Comparison of ENCODE assay signal across 9 mouse cellular contexts in the genomic region with DNA sequence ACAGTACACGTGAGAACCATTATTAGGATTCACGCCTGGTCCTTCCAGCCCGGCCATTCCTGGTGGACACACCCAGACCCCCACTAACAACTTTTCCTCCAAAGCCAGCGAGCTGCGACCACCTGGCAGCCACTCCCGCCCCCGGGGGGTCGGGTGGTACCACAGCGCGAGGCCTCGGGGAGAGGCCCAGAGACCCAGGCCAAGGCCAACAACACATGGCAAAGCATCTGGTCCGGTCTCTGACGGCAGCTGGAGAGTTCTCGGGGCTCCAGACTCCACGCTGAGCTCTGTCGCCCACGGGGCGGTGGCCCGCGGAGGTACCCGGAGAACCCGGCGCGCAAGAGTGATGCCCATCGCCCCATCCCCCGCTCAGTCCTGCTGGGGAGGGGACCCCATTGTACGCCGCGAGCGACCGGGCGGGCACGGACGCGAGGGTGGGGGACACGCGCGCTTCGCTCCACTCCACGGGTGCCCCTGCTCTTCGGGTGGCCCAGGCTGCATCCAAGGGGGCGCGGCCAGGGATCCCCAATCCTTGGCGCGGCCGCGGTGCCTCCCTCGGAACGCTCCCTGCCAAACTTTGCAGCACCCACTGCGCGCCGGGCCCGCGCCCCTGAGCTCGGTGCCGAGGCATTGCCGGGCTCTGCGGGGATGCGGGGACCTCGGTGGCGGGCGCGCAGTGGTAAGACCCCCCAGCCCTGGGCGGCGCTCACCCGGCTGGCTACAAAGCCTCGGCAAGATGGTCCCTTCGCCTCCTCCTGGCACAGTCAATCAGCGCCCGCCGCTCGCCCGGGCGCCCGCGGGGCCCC. TPM values are rescaled to one million over a fixed set of nuclear protein-coding genes. Genes with fewer than 3 reads are reported as not detected.
DNase-seq lines count a peak whose midpoint lies in the region; ATAC-seq and TF ChIP-seq lines count a peak whose summit lies in the region.
"Had no signal": no experiment of that assay in that cellular context is flagged by ENCODE, and none has a peak within 500 bp of the region (broad histone marks: within the 10 kb centered on the region; RNA-seq: fewer than 3 reads in every experiment).

No protein-coding gene starts in this region.

- H3K27ac ChIP-seq in heart, embryonic 10.5 days, result peak overlapping the region; percentile 92
- peak overlapping the region; percentile 97 for H3K27ac ChIP-seq in forebrain, embryonic 11.5 days (ENCODE audit: low read depth, low read length)
- H3K27ac ChIP-seq in limb, embryonic 11.5 days (replicated peaks; ENCODE audit: low read depth, low read length), result peak overlapping the region; percentile 68; the same call in 1 of the 2 replicates
- H3K27ac ChIP-seq in olfactory bulb, adult 2 months (ENCODE audit: insufficient read depth, low read depth, low read length), result no peak overlapping the region

- no peak for TF ChIP-seq POLR2A in olfactory bulb, adult 2 months (IDR thresholded peaks at IDR 0.05; ENCODE audit: insufficient read depth, low read depth, low read length)

- ATAC-seq in forebrain, embryonic 11.5 days (replicated peaks; ENCODE audit: low FRiP score), result peak; percentile 9; the same call in 1 of the 2 replicates
- no peak for ATAC-seq in limb, embryonic 11.5 days (ENCODE audit: insufficient number of reproducible peaks, low FRiP score, low TSS enrichment, low read depth)

- no peaks in the 10 kb centered on the region for H3K36me3 ChIP-seq in heart, embryonic 10.5 days
- H3K36me3 ChIP-seq in forebrain, embryonic 11.5 days (ENCODE audit: control insufficient read depth, insufficient read depth, low read length), result no peaks in the 10 kb centered on the region
- no peaks in the 10 kb centered on the region for H3K36me3 ChIP-seq in limb, embryonic 11.5 days (ENCODE audit: control insufficient read depth, insufficient read depth, low read length)

- DNase-seq in heart, embryonic 10.5 days (ENCODE audit: low spot score), result no peak
- no peak for DNase-seq in heart, adult 11 months
- peak; percentile 47 for DNase-seq in thymus, postnatal 0 days (ENCODE audit: low spot score)
- no peak for DNase-seq in thymus, postnatal 25 days
- peak; percentile 69 for DNase-seq in forebrain, embryonic 11.5 days (ENCODE audit: low spot score)
- DNase-seq in limb, embryonic 11.5 days (ENCODE audit: low spot score), result peak; percentile 54
- no peak for DNase-seq in urinary bladder, postnatal 10 days (ENCODE audit: low spot score)

- TF ChIP-seq CTCF in olfactory bulb, adult 2 months (IDR thresholded peaks at IDR 0.05; ENCODE audit: insufficient read depth, low read depth, low read length), result no peak

- no peaks in the 10 kb centered on the region for H3K9me3 ChIP-seq in heart, embryonic 10.5 days
- H3K9me3 ChIP-seq in forebrain, embryonic 11.5 days (ENCODE audit: control insufficient read depth, low read length), result no peaks in the 10 kb centered on the region
- H3K9me3 ChIP-seq in limb, embryonic 11.5 days (ENCODE audit: control insufficient read depth, low read length), result no peaks in the 10 kb centered on the region

- peaks cover 60% of the 10 kb centered on the region for H3K4me1 ChIP-seq in heart, embryonic 10.5 days
- H3K4me1 ChIP-seq in forebrain, embryonic 11.5 days (replicated peaks; ENCODE audit: control insufficient read depth, insufficient read depth, low read length), result peaks cover 46% of the 10 kb centered on the region
- peaks cover 44% of the 10 kb centered on the region for H3K4me1 ChIP-seq in limb, embryonic 11.5 days (ENCODE audit: control insufficient read depth, insufficient read depth, low read length)
- H3K4me1 ChIP-seq in olfactory bulb, adult 2 months (ENCODE audit: control insufficient read depth, insufficient read depth, low read length), result peaks cover 27% of the 10 kb centered on the region

- peak overlapping the region; percentile 99 for H3K4me2 ChIP-seq in forebrain, embryonic 11.5 days (ENCODE audit: low read depth, low read length, severe bottlenecking)
- H3K4me2 ChIP-seq in limb, embryonic 11.5 days (ENCODE audit: low read depth, severe bottlenecking), result peak overlapping the region; percentile 89

- peak overlapping the region; percentile 98 for H3K9ac ChIP-seq in forebrain, embryonic 11.5 days (ENCODE audit: low read length)
- peak overlapping the region; percentile 86 for H3K9ac ChIP-seq in limb, embryonic 11.5 days (ENCODE audit: low read length)

- WGBS in heart, embryonic 10.5 days, result under 1% methylated on average over 74 of the region's 76 CpGs
- WGBS in forebrain, embryonic 11.5 days, result under 1% methylated on average over 61 of the region's 76 CpGs
- 0% methylated on average over 71 of the region's 76 CpGs for WGBS in limb, embryonic 11.5 days
- 1% methylated on average over 76 of the region's 76 CpGs for WGBS in olfactory bulb, adult 2 months

- H3K27me3 ChIP-seq in heart, embryonic 10.5 days (ENCODE audit: insufficient read depth, poor library complexity, severe bottlenecking), result peaks cover 93% of the 10 kb centered on the region
- H3K27me3 ChIP-seq in forebrain, embryonic 11.5 days (ENCODE audit: control insufficient read depth, insufficient read depth, low read length), result no peaks in the 10 kb centered on the region; the same call in 1 of the 2 replicates
- H3K27me3 ChIP-seq in limb, embryonic 11.5 days (ENCODE audit: control insufficient read depth, insufficient read depth, low read length), result peaks cover 16% of the 10 kb centered on the region
- H3K27me3 ChIP-seq: Patski had no signal

- H3K4me3 ChIP-seq in heart, embryonic 10.5 days, result peak overlapping the region; percentile 85
- H3K4me3 ChIP-seq in forebrain, embryonic 11.5 days (ENCODE audit: low read depth, low read length), result peak overlapping the region; percentile 98
- H3K4me3 ChIP-seq in limb, embryonic 11.5 days (ENCODE audit: low read depth, low read length), result peak overlapping the region; percentile 83
- peak overlapping the region; percentile 53 for H3K4me3 ChIP-seq in olfactory bulb, adult 2 months (ENCODE audit: insufficient read depth, low read depth, low read length)

RNA-seq across cellular contexts. Expression of a gene that starts 0.8 kb away (rescaled TPM):
- polyA plus RNA-seq in heart, embryonic 10.5 days (2016; fragmentation: Nextera tagmentation; extraction: Ambion mirVana), result 2.6 and 4.2 TPM in 2 replicates
- 2.6 and 3.3 TPM in 2 replicates for polyA plus RNA-seq in thymus, postnatal 0 days (2015; fragmentation: Nextera tagmentation; extraction: Ambion mirVana)
- polyA plus RNA-seq in forebrain, embryonic 11.5 days (2014; fragmentation: Nextera tagmentation; extraction: Ambion mirVana), result 35.8 and 36.9 TPM in 2 replicates
- polyA plus RNA-seq in limb, embryonic 11.5 days (2014; fragmentation: Nextera tagmentation; extraction: Ambion mirVana), result 12.5 and 16.2 TPM in 2 replicates
- not detected in 2 replicates for polyA plus RNA-seq in olfactory bulb, adult 2 months (2012; ENCODE audit: insufficient read depth, insufficient read length, low replicate concordance, missing spikeins)

RNA-seq across cellular contexts. Expression of a gene that starts 51.0 kb away (rescaled TPM):
- polyA plus RNA-seq in heart, embryonic 10.5 days (2016; fragmentation: Nextera tagmentation; extraction: Ambion mirVana), result 4.5 and 13.4 TPM in 2 replicates
- polyA plus RNA-seq in thymus, postnatal 0 days (2015; fragmentation: Nextera tagmentation; extraction: Ambion mirVana), result 124 and 132 TPM in 2 replicates
- 19.7 and 21.1 TPM in 2 replicates for polyA plus RNA-seq in forebrain, embryonic 11.5 days (2014; fragmentation: Nextera tagmentation; extraction: Ambion mirVana)
- 16.4 and 16.5 TPM in 2 replicates for polyA plus RNA-seq in limb, embryonic 11.5 days (2014; fragmentation: Nextera tagmentation; extraction: Ambion mirVana)
- polyA plus RNA-seq in olfactory bulb, adult 2 months (2012; ENCODE audit: insufficient read depth, insufficient read length, low replicate concordance, missing spikeins), result not detected in 2 replicates
- polyA plus RNA-seq: Patski had no signal

RNA-seq across cellular contexts. Expression of a gene that starts 57.8 kb away (rescaled TPM):
- polyA plus RNA-seq in heart, embryonic 10.5 days (2016; fragmentation: Nextera tagmentation; extraction: Ambion mirVana), result 1.3 and 4.7 TPM in 2 replicates
- polyA plus RNA-seq in thymus, postnatal 0 days (2015; fragmentation: Nextera tagmentation; extraction: Ambion mirVana), result 75.3 and 77.9 TPM in 2 replicates
- polyA plus RNA-seq in forebrain, embryonic 11.5 days (2014; fragmentation: Nextera tagmentation; extraction: Ambion mirVana), result 10.0 and 10.7 TPM in 2 replicates
- 6.3 and 9.3 TPM in 2 replicates for polyA plus RNA-seq in limb, embryonic 11.5 days (2014; fragmentation: Nextera tagmentation; extraction: Ambion mirVana)
- not detected in 2 replicates for polyA plus RNA-seq in olfactory bulb, adult 2 months (2012; ENCODE audit: insufficient read depth, insufficient read length, low replicate concordance, missing spikeins)
- polyA plus RNA-seq: Patski had no signal

Comparison
In these comparisons a context has a peak if more than half of its experiments do, and no peak if none do; other contexts are left out.
1. DNase-seq: peak in thymus, postnatal 0 days (single experiment), forebrain, embryonic 11.5 days (single experiment) and limb, embryonic 11.5 days (single experiment); none in heart, embryonic 10.5 days (single experiment), heart, adult 11 months (single experiment), thymus, postnatal 25 days (single experiment) and urinary bladder, postnatal 10 days (single experiment).
2. Peak in every context shown above with its lines, with median percentiles within 50 percentile points of each other: H3K4me3 ChIP-seq.